Mouse (Mus musculus) neural tube, embryonic 15.5 days (tissue): ENCODE measurements around the gene Hoxd10. TPM values are rescaled to one million over a fixed set of nuclear protein-coding genes. Genes with fewer than 3 reads are reported as not detected.

Experiments
- ATAC-seq: fragments of 200-750 bp; cut with Nextera tagmentation; 2 replicates; pipeline ENCODE4 v1.8.0; 2017; ENCODE audit warnings: mild to moderate bottlenecking, moderate TSS enrichment, moderate library complexity; ENCODE audit not compliant: low FRiP score
- H3K27ac ChIP-seq: fragments of 300-500 bp; sonication (generic); replicated peaks from 2 replicates; pipeline ENCODE4 v1.5.1; 2015; ENCODE audit warnings: mild to moderate bottlenecking, inconsistent platforms
- H3K27me3 ChIP-seq: fragments of 300-500 bp; sonication (generic); replicated peaks from 2 replicates; pipeline ENCODE4 v1.6.1; 2015; ENCODE audit warnings: inconsistent platforms
- H3K36me3 ChIP-seq: fragments of 300-500 bp; sonication (generic); 2 replicates; pipeline ENCODE4 v1.6.1; 2015; ENCODE audit warnings: inconsistent platforms
- H3K4me1 ChIP-seq: fragments of 300-500 bp; sonication (generic); 2 replicates; pipeline ENCODE4 v1.6.1; 2015; ENCODE audit warnings: inconsistent platforms
- H3K4me2 ChIP-seq: fragments of 300-500 bp; sonication (generic); 2 replicates; pipeline ENCODE4 v1.6.1; 2015; ENCODE audit warnings: inconsistent platforms, mild to moderate bottlenecking, moderate library complexity
- H3K4me3 ChIP-seq: fragments of 300-500 bp; sonication (generic); replicated peaks from 2 replicates; pipeline ENCODE4 v1.5.1; 2015; ENCODE audit warnings: mild to moderate bottlenecking, inconsistent platforms
- H3K9ac ChIP-seq: fragments of 300-500 bp; sonication (generic); replicated peaks from 2 replicates; pipeline ENCODE4 v1.6.1; 2015; ENCODE audit warnings: mild to moderate bottlenecking, inconsistent platforms
- H3K9me3 ChIP-seq: fragments of 300-500 bp; sonication (generic); replicated peaks from 2 replicates; pipeline ENCODE4 v1.6.1; 2016; ENCODE audit warnings: inconsistent platforms
- WGBS: fragments of 180-500 bp; shearing (Covaris S2); methylation state at CpG from one replicate; pipeline ENCODE4 v1.1.7; 2015; ENCODE audit warnings: mixed read lengths; 5-methylcytosine and 5-hydroxymethylcytosine counted together
- polyA plus RNA-seq: library from polyadenylated mRNA; unstranded; fragments of >200 nt; fragmentation: Nextera tagmentation; extraction: Ambion mirVana; gene quantifications from 2 replicates; pipeline ENCODE4 v1.2.1, GENCODE M21; 2015

Gene Hoxd10
- polyA plus RNA-seq, 1 experiment from 2014 or later: 61.8 TPM

DNA sequence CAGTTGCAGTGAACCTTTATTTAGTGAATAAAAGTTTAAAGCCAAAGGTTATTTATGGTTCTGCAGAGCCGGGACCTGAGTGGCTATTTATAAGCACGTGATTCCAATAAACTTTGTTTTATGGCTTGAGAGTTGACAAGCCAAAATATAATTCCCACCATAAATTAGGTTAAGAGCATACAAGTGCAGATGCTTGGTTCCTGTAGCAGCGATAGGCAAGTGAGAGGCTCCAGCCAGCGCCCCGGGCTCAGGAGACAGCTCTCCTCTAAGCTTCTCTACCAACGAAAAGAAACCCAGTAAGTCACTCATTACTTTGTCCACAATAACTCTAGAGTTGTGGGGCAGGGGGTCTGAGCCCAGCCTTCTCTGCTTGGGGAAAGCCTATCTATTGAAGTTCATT is 30.2 kb downstream of the Hoxd10 start:
- ATAC-seq: no peak
- 6% methylated on average over 6 of the region's 6 CpGs for WGBS
- H3K36me3 ChIP-seq: no peaks in the 10 kb centered on the region
- H3K4me2 ChIP-seq: peak overlapping the region; percentile 60
- no peaks in the 10 kb centered on the region for H3K27me3 ChIP-seq
- peak overlapping the region; percentile 81 for H3K27ac ChIP-seq
- H3K4me3 ChIP-seq: peak overlapping the region; percentile 10
- H3K4me1 ChIP-seq: peaks cover 99% of the 10 kb centered on the region
- no peaks in the 10 kb centered on the region for H3K9me3 ChIP-seq
- H3K9ac ChIP-seq: peak overlapping the region; percentile 43; the same call in 1 of the 2 replicates

DNA sequence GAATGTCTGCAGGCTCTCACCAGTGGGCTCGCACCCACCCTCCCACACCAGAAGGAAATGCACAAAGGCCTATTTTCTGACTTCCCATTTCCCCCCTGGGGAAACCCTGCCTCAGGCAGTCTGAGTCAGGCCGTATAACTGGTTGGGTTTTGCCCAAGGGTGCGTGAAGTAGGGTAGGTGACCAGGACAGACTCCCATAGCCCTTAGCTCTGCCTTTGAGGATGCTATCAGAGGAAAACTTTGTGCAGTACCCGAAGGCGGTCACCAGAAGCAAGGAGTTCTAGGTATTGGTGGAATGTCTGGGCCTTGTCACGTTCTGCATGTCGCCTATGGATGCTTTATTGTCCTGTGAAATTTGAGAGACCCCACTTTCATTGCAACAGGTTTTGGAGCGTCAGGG is 31.2 kb downstream of the Hoxd10 start:
- 14% methylated on average over 8 of the region's 8 CpGs for WGBS
- H3K4me2 ChIP-seq: peak overlapping the region; percentile 60
- H3K4me3 ChIP-seq: peak overlapping the region; percentile 10
- no peak for ATAC-seq
- H3K4me1 ChIP-seq: peaks cover 99% of the 10 kb centered on the region
- H3K36me3 ChIP-seq: no peaks in the 10 kb centered on the region
- no peaks in the 10 kb centered on the region for H3K27me3 ChIP-seq
- H3K9ac ChIP-seq: peak overlapping the region; percentile 43
- H3K9me3 ChIP-seq: no peaks in the 10 kb centered on the region
- peak overlapping the region; percentile 81 for H3K27ac ChIP-seq

DNA sequence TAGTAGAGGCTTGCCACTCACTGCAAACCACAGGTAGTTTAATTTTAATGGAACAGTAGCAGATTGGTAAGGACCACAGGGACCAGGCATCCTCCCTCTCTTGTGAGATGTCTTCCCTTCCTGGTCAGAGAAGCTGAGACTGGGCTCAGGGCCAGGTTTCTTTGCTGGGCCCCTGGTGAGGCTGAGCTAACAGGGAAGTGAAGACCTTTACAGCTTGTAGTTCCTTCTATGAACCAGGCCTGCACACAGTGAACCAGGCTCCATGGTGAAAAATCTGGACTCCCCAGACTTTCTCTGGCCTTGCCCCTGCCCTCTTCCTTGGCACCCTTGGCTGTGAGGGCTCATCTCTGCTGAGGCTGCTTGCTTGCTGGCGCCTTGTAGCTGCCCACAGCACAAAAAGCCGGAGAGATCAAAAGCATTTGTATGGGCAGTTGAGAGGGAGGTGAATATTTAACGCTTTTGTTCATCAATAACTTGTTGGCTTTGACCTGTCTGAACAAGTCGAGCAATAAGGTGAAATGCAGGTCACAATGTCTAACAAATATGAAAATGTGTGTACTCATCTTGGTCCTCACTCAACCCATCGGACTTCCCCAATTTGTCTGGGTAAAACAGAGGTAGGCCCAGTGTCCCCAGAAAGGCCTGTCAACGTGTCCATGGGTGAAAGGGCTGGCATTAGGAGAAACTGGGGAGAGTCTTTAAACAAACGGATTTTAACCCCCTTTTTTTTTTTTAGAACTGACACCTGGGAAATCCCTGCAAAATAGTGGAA is 32.7 kb downstream of the Hoxd10 start:
- Histone ChIP-seq H3K9ac (peak overlapping the region; percentile 43), H3K36me3 (no peaks in the 10 kb centered on the region), H3K4me2 (peak overlapping the region; percentile 60), H3K4me3 (peak overlapping the region; percentile 10), H3K4me1 (peaks cover 100% of the 10 kb centered on the region), H3K27me3 (no peaks in the 10 kb centered on the region), H3K9me3 (no peaks in the 10 kb centered on the region), H3K27ac (peak overlapping the region; percentile 81)
- ATAC-seq: no peak
- 20% methylated on average over 7 of the region's 7 CpGs for WGBS

DNA sequence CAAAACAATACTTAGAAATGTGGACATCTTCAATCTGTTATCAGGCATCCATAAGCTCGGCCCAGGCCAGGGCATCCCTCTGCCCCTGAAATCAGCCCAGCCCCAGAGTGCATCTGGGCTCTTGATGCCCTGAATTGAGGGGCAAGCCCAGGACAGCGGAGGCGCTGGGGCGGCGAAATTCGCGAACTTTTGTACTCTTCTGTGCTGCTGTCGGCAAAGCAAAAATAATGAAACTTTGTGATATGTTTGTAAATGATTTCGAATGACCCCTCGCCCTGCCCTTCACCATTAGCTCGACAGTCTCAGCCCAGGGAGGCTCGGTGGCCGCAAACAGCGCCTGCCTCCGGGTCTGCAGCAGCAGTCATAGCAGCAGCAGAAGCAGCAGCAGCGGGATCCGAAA is 33.4 kb downstream of the Hoxd10 start:
- Histone ChIP-seq H3K27ac (peak overlapping the region; percentile 81), H3K9me3 (no peaks in the 10 kb centered on the region), H3K4me2 (peak overlapping the region; percentile 60), H3K27me3 (no peaks in the 10 kb centered on the region), H3K4me1 (peaks cover 96% of the 10 kb centered on the region), H3K9ac (peak overlapping the region; percentile 43), H3K4me3 (peak overlapping the region; percentile 12), H3K36me3 (no peaks in the 10 kb centered on the region)
- 16% methylated on average over 17 of the region's 17 CpGs for WGBS
- no peak for ATAC-seq

DNA sequence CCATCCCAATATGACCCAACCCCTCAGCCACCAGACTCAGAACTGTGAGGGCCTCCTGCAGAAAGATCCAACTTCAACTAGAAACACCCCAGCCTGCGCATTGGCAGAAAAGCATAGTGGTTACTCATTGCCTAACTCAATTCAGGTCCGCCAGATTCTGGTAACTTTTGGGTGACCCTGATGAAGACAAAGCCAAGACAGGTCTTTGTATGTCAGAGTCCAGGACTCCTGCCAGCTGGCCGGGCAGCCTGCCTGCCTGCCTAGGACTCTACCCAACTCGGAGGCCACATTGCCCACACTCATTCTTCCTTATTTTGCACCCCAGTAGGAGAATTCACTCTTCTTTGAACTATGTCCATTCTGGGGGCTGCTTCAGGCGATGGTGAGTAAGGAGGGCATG is 34.8 kb downstream of the Hoxd10 start, which contains the start of gene Gm28230:
Gene Gm28230 (plus strand): TSS at position 178 of the 400 bp plus-strand sequence.
- H3K27me3 ChIP-seq: no peaks in the 10 kb centered on the region
- H3K4me3 ChIP-seq: peak within 1 kb of the TSS; percentile 38
- H3K4me2 ChIP-seq: peak within 1 kb of the TSS; percentile 60
- 12% methylated on average over 5 of the region's 5 CpGs for WGBS
- peak within 1 kb of the TSS; percentile 81 for H3K27ac ChIP-seq
- no peaks in the 10 kb centered on the region for H3K36me3 ChIP-seq
- H3K9ac ChIP-seq: peak within 1 kb of the TSS; percentile 43
- ATAC-seq: peak; percentile 32; the same call in 1 of the 2 replicates
- no peaks in the 10 kb centered on the region for H3K9me3 ChIP-seq
- H3K4me1 ChIP-seq: peaks cover 94% of the 10 kb centered on the region

DNA sequence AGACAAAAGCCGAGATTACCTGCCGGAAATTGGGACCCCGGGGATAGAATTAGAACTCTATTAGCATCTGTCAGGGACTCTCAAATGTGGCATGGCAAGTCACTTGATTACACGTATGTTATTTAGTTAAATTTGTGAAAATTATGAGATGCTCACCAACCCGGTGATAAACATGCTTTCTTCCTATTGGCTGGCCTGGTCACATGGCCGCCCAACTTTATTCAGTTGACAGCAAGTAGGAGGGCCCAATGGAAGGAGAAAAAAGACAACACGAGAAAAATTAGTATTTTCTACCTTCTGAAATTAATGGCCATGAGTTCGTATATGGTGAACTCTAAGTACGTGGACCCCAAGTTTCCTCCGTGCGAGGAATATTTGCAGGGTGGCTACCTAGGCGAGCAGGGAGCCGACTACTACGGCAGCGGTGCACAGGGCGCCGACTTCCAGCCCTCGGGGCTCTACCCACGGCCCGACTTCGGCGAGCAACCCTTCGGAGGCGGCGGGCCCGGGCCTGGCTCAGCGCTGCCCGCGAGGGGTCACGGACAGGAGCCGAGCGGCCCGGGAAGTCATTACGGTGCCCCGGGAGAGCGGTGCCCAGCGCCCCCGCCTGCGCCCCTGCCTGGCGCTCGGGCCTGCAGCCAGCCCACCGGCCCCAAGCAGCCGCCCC is 35.4 kb downstream of the Hoxd10 start:
- Histone ChIP-seq H3K36me3 (no peaks in the 10 kb centered on the region), H3K4me3 (peak overlapping the region; percentile 38), H3K27ac (peak overlapping the region; percentile 81), H3K9ac (peak overlapping the region; percentile 40), H3K9me3 (no peaks in the 10 kb centered on the region), H3K4me2 (peak overlapping the region; percentile 60), H3K4me1 (peaks cover 93% of the 10 kb centered on the region), H3K27me3 (no peaks in the 10 kb centered on the region)
- 1% methylated on average over 31 of the region's 43 CpGs for WGBS
- ATAC-seq: 0 out of 2 replicates have a peak, but pooled peaks have one; percentile 16

DNA sequence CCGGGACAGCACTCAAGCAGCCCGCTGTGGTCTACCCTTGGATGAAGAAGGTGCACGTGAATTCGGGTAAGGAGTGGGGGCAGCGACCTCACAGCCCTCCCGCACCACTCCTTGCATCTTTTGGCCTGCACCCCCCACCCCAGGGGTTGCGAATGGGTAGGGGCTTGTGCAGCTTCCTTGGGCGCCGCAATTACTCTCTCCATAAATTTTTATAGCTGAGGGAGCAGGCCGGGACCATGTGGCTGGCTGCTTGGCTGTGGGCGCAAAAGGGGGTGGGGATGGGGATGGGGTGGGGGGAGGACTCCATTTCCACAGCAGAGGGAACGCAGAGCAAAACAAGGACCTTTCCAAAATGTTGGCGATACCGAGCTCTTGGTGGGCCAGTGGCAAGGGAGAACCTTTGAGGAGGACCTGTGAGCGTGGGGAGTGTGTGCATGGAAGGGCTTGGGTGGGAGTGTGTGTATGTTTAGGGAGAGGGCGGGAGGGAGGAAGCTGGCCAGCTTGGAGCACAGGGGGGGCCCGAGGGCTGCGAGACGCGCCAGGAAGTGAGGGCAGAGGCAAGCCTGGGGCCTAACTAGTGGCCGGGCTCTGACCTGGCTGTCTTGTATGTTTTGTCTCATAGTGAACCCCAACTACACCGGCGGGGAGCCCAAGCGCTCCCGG is 36.0 kb downstream of the Hoxd10 start:
- ATAC-seq: peak; percentile 29; the same call in 1 of the 2 replicates
- no peaks in the 10 kb centered on the region for H3K27me3 ChIP-seq
- H3K4me1 ChIP-seq: peaks cover 93% of the 10 kb centered on the region
- H3K4me3 ChIP-seq: peak overlapping the region; percentile 38
- WGBS: 5% methylated on average over 24 of the region's 25 CpGs
- H3K9ac ChIP-seq: peak overlapping the region; percentile 40
- peak overlapping the region; percentile 81 for H3K27ac ChIP-seq
- no peaks in the 10 kb centered on the region for H3K36me3 ChIP-seq
- no peaks in the 10 kb centered on the region for H3K9me3 ChIP-seq
- H3K4me2 ChIP-seq: peak overlapping the region; percentile 60

DNA sequence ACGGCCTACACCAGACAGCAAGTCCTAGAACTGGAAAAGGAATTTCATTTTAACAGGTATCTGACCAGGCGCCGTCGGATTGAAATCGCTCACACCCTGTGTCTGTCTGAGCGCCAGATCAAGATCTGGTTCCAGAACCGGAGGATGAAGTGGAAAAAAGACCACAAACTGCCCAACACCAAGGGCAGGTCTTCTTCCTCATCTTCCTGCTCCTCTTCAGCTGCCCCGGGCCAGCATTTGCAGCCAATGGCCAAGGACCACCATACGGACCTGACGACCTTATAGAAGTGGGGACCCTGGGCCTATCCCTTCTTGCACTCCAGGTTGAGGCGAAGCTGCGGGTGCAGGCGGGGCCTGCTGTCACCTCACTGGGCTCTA is 36.6 kb downstream of the Hoxd10 start:
- Histone ChIP-seq H3K9me3 (no peaks in the 10 kb centered on the region), H3K4me2 (peak overlapping the region; percentile 60), H3K4me1 (peaks cover 92% of the 10 kb centered on the region), H3K27me3 (no peaks in the 10 kb centered on the region), H3K9ac (peak overlapping the region; percentile 40), H3K4me3 (peak overlapping the region; percentile 38), H3K27ac (peak overlapping the region; percentile 81), H3K36me3 (no peaks in the 10 kb centered on the region)
- no peak for ATAC-seq
- 17% methylated on average over 13 of the region's 13 CpGs for WGBS

DNA sequence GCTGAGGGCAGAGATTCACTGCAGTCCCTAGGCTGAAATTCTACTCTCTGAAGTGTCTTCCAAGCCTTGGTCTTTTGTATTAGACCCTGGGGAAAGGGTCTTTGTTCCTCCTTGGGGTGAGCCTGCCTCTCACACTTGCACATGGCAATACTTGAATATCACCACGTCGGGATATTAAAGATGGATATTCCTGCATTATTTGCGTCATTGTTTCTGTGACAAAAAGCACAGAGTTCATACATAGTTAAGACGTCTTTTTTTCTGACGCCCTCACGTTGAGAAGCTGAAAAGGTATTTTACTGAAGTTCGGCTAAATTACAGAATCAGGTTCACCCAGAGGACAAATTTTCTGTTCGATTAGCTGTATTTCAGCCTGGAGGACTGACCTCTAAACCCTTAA is 38.6 kb downstream of the Hoxd10 start:
- Histone ChIP-seq H3K27me3 (no peaks in the 10 kb centered on the region), H3K36me3 (no peaks in the 10 kb centered on the region), H3K9me3 (no peaks in the 10 kb centered on the region), H3K9ac (no peak overlapping the region; the same call in 1 of the 2 replicates), H3K4me3 (no peak overlapping the region), H3K4me2 (peak overlapping the region; percentile 58; the same call in 1 of the 2 replicates), H3K27ac (peak overlapping the region; percentile 91), H3K4me1 (peaks cover 92% of the 10 kb centered on the region)
- no peak for ATAC-seq
- WGBS: 15% methylated on average over 8 of the region's 8 CpGs

DNA sequence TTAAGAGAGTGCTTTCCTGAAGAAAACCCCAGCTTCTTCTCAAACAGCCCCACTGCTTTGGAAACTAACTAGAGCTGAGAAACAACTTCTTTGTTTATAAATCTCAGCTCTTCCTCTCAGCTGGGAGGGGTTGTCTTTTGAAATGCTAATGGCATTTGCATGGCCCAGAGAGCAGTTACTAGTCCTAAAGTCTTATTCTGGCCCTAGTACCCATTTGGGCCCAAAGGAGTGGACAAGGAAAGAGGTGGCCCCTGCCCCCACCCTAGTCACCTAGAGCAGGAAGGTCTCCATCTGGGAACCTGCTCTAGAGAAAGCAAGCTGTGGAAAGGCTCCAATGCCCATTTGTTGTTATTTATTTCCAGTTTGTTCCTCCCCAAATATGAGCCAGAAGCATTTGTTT is 39.3 kb downstream of the Hoxd10 start:
- Histone ChIP-seq H3K4me2 (peak overlapping the region; percentile 58), H3K36me3 (no peaks in the 10 kb centered on the region), H3K4me1 (peaks cover 92% of the 10 kb centered on the region), H3K9me3 (no peaks in the 10 kb centered on the region), H3K4me3 (no peak overlapping the region), H3K27me3 (no peaks in the 10 kb centered on the region), H3K27ac (peak overlapping the region; percentile 91), H3K9ac (no peak overlapping the region)
- ATAC-seq: no peak

DNA sequence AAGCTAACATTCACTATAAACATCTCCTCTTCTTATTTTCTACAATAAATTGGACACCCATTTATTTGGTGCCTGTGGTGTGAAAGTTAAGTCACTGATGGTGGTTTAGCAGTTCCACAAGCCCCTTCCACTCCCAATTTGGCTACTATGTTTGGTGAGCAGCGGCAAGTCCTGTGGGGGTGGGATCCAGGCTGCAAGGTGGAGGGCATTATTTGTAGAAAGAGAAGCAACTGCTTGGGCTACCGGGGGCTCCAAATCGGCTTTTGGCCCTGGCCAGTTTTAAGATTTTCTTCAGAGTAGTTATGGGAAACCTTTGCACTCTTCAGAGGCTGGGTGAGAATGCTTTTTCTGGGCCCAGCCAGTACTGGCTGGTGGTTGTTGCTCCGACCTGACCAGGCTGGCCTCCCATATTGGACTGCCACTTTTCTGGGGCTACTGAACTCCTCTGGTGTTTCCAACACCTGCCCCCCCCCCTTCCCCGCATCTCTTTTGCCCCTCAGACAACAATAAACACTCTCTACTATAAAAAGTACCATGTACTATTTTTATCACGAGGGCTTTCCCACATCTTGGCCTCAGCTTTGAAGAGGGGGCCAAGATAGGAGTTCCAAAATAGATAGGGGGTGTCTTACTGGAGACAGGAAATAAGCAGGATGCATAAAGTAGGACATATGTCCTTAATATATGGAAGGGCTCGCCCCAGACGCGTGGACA is 40.2 kb downstream of the Hoxd10 start:
- Histone ChIP-seq H3K27me3 (no peaks in the 10 kb centered on the region), H3K9me3 (no peaks in the 10 kb centered on the region), H3K4me1 (peaks cover 92% of the 10 kb centered on the region), H3K36me3 (no peaks in the 10 kb centered on the region), H3K4me2 (peak overlapping the region; percentile 58), H3K27ac (peak overlapping the region; percentile 91), H3K9ac (peak overlapping the region; percentile 45), H3K4me3 (peak overlapping the region; percentile 30; the same call in 1 of the 2 replicates)
- 6% methylated on average over 9 of the region's 9 CpGs for WGBS
- ATAC-seq: no peak
